Mouse (Mus musculus) urinary bladder, adult 18-20 months (tissue): Measurements from ENCODE around the gene D2hgdh.

Experiments used
- DNase-seq, 2 experiments: peaks; one replicate each; pipeline ENCODE4 v3.0.0; 2022; ENCODE audit warnings: low spot score in 2 of 2, mixed read lengths in 2 of 2

The D2hgdh gene

DNA sequence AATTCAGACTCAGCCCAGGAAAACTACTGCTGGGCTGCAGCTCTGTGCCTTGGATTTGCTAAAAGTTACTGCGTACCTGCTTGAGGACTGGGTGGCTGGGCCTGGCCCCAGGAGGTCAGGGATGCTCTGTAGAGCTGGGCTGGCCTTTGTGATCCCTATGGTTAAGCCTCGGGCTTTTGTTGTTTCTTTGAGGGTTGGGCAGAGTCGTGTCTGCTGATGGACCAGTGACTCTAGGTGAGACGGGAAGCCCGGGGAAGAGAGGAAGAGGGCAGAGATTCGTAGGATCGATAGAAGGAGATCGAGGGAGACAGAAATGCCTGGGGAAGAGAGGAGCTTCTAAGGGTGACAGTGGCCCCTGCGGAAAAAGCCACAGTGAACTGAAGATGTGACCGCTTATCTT lies at the start of gene D2hgdh:
Gene D2hgdh, plus strand, starts transcription at position 301 of the 400 bp plus-strand sequence.
- no peak for DNase-seq

DNA sequence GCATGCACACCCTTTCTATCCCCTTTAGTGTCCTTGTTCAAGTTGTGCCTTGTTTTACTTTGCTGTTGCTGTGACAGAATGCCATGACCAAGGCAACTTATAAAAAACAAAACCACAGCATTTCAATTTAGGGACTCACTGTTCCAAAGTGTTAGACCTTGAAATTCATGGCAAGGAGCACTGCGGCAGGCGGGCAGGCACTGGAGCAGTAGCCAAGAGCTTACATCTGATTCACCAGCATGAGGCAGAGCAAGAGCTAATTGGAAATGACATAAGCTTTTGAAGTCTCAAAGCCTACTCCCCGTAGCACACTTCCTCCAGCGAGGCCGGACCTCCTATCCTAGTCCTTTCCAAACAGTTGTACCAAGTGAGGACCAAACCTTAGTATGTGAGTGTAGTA lies 48.0 kb upstream of the D2hgdh start:
- no peak for DNase-seq

GRCm38 (mm10) chr1:93786912-93787311 lies 37.8 kb upstream of the D2hgdh start:
- DNase-seq: no peak

GRCm38 (mm10) chr1:93794526-93794925 lies 30.2 kb upstream of the D2hgdh start:
- DNase-seq: no peak

- no peak for DNase-seq
Measured at GRCm38 (mm10) chr1:93795886-93796285, 28.8 kb upstream of the D2hgdh start.

DNA sequence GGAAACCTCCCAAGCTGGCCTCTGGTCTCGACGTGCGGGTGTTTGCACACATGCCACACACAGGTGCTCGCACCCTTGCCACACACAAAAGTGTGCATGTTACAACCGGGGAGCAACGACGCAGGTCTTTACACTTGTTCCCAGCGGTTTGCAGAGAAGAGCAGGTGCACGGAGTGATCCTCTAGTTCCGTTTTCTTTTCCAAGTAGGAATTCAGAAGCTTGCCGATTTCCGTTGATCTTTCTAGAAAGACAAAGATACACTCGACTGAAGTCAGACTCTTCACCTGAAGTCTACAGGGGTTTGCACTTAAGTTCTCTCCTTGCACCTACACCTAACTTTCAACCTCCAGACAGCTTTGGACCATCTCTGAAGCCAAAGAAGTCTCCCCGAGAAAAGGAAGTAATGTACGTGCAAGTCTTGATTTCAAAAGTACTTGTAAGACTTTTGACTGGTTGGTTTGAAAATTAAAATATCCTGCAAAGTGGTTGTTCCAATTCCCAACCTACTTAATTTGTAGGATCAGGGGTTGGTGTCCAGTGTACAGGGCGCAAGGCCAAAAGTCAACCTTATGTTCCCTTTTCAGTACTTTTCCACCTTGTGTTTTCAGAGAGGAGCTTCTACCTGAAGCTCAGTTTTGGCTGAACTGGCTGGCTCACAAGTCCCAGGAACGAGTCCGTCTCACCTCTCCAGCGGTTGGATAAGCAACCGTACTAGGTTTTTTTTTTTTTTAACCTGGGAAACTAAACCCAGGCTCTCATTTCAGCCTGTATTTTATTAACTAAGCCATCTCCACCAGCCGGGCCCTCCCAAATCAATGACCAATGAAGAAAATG lies 23.8 kb upstream of the D2hgdh start:
- DNase-seq: no peak

DNA sequence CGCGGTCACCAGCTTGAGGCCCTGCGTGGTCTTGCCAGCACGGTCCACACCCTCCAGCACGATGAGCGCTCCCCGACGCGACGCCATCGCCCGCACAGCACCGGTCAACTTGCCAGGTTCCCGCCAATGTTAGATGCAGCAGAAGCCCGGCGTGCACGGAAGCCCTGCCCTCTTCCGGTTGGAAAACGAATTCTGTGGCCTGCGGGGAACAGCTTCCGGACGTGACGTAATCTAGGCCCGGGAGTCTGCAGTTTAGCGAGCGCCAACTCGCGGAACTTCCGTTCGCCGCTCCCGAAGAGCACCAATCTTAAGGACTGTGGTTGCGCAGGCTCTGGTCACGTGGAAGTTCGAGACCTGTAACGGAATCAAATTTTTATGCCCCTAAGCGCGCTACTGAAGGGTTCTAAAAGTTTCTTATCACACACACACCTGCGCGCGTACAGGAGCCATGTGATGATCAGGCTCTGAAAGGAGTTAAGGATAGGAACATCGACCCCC lies 22.9 kb upstream of the D2hgdh start, which contains the start of gene Dtymk:
Gene Dtymk, minus strand, starts transcription at position 194 of the 498 bp plus-strand sequence.
- peak; percentile 73 to 90 for DNase-seq

GRCm38 (mm10) chr1:93802771-93803170 lies 21.9 kb upstream of the D2hgdh start:
- no peak for DNase-seq

- peak; percentile 99 for DNase-seq
Measured at GRCm38 (mm10) chr1:93803556-93804507, 20.9 kb upstream of the D2hgdh start, which contains the start of gene Ing5. Gene Ing5 (plus strand): TSS chr1:93803965.

DNA sequence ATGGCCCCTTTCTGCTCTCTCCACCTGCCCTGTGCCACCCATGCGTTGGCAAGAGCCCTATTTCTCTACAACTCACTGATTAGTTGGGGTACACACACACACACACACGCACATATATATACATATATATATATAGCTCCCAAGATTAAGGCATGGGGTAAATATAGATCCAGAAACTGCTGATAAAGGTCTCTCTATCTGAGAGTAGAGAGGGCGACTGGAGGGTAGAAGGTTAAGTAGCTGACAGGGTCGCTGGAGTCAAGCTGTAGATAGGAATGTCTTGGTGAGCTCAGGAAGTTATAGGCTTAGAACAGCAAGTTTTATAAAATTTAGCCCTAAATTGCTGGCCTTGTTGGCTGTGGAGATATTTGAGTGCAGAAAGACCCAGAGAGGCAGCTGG lies 19.9 kb upstream of the D2hgdh start:
- no peak for DNase-seq

DNA sequence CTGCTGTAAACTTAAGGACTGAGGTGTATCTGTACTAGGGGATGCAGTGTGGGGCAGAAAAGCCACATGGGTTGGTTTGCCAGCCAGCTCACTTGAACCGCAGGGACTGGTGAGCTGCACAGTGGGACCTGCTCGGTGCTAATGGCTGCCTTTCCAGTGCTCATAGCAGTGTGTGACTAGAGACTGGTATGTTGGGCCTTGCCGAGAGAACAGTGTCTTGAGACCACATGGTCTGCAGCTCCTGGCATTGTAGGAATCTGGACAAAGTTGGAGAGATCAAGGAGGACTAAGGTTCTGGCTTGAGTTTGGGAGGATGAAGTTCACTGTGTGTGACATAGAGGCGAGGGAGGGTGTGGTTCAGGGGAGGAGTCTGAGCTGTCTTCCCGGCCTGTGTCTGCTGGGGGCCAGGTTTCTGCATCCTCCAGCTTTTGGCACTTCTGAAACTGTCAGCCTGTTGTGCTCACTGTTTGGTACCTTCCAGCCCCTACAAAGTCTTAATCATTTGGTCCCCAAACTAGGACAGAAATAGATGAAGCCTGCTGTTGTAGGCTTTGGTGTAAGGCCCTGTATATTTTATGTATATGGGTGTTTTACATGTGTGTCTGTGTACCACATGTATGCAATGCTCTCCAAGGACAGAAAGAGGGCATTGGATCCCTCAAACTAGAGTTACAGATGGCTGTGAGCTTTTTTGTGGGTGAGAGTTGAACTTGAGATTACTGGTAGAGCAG lies 19.3 kb upstream of the D2hgdh start:
- no peak for DNase-seq

DNA sequence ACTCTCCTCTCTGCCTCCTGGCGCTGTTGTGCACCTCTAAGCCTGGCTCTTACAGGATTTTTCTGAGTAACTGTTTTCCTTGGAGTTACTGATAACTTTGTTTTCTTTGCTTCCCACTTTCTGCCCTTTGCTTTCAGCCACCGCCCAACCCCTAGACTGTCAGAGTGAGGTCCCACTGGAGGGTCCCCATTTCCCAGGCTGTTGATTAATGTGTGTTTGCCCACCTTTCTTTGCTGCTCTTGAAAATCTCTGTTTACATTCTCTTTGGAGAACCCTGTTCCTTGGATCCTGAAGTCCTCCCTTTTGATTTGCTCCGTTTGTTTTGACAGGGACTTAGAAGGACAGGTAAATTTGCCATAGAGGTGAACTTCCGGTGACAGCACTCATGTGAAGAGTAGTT lies 15.8 kb upstream of the D2hgdh start:
- no peak for DNase-seq

DNA sequence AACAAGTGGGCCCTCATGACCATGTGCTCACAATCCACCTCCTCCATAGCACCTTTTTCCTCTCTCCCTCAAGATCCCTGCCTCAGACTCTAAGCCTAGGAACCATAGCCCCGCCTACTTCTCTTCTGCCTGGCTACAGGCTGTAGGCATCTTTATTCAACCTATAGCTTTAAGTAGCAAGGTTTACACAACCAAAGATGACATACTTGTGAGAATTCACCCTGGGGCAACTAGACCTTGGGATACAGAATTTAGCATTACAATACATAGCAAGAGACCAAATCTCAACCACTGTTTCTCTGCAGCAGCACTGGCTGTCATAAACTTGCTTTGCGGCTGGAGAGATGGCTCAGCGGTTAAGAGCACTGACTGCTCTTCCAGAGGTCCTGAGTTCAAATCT lies 14.7 kb upstream of the D2hgdh start:
- no peak for DNase-seq

DNA sequence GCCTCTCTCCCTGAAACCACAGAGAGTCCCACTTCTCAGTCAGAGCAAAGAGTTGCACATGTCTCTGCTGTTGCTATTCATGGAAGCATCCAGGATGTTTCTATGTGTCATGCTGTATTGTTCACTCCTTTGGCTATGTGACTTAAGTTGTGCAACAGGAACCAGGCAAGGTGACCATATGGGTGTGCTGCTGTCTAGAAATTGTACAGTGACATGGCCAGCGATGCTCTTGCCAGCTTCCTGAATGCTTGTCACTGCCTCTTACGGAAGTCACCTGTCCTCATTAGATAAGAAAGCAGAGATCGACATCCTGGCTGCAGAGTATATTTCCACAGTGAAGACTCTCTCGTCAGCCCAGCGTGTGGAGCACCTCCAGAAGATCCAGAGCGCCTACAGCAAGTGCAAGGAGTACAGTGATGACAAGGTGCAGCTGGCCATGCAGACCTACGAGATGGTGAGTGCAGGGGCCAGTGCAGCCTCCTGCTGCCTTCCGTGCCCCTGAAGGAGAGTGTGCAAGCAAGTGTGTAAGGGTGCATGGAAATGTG lies 13.1 kb upstream of the D2hgdh start:
- DNase-seq: no peak

GRCm38 (mm10) chr1:93817823-93818532 lies 6.7 kb upstream of the D2hgdh start:
- DNase-seq: no peak

GRCm38 (mm10) chr1:93818722-93819121 lies 6.0 kb upstream of the D2hgdh start:
- DNase-seq: no peak

GRCm38 (mm10) chr1:93823796-93824495 lies 763 bp upstream of the D2hgdh start:
- DNase-seq: no peak

GRCm38 (mm10) chr1:93825105-93825674 lies 481 bp downstream of the D2hgdh start:
- peak; percentile 92 to 93 for DNase-seq

DNA sequence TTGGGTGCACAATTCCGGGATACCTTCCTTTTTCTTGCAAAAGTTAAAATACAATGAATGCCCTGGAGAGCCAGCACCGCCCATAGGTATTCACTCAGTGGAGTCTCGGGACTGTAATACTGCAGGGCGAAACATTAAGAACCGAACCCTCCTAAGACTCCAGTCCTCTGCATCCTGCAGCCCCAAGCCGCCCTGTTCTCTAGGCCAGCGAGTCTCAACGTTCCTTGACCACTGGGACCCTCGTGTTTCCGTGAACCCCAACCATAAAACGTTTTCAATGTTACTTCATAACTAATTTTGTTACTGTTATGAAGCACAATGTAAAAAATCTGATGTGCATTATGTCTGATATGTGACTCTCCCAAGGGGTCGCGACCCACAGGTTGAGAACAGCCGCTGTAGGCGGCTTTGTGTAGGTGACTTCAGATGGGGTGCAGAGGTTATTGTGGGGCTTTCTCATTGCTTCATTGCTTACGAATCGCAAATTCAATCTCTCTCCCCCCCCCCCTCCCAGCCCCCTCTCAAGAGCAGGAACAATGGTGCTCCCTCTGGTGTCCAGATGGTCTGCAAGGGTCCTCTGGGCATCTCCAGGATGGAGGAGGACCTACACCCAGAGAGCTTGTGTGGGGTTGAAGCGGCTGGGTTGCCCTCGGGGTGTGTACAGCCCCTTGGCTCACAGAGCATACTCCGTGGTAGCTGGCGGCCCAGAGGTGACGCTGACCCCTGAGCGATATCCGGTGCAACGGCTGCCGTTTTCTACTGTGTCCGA lies 1.2 kb downstream of the D2hgdh start:
- DNase-seq: no peak
